Mouse (Mus musculus) brain, embryonic 14.5 days (tissue): ENCODE results near the gene Bche.

Source experiments
- CTCF ChIP-seq: fragments of 200-500 bp; IDR thresholded peaks from 2 replicates; pipeline ENCODE4 v1.5.1; 2012; ENCODE audit warnings: inconsistent platforms, mild to moderate bottlenecking, moderate library complexity, borderline replicate concordance; ENCODE audit not compliant: insufficient read depth, insufficient read length; ENCODE audit errors: extremely low read depth
- POLR2A ChIP-seq: fragments of 200-500 bp; IDR thresholded peaks from 2 replicates; pipeline ENCODE4 v1.6.1; 2012; ENCODE audit warnings: mild to moderate bottlenecking, inconsistent platforms, borderline replicate concordance; ENCODE audit not compliant: poor library complexity, insufficient read depth, insufficient read length, severe bottlenecking; ENCODE audit errors: extremely low read depth

- TF ChIP-seq CTCF (no peak), POLR2A (no peak)
Measured at GRCm38 (mm10) chr3:73717610-73718284, 9.5 kb upstream of the Bche start.
